Mouse (Mus musculus): ENCODE results near the gene Arl4c. TPM values are rescaled to one million over a fixed set of nuclear protein-coding genes. Genes with fewer than 3 reads are reported as not detected.

Gene Arl4c
- polyA plus RNA-seq, 1 experiment from 2014 or later, result 6.7 TPM

DNA sequence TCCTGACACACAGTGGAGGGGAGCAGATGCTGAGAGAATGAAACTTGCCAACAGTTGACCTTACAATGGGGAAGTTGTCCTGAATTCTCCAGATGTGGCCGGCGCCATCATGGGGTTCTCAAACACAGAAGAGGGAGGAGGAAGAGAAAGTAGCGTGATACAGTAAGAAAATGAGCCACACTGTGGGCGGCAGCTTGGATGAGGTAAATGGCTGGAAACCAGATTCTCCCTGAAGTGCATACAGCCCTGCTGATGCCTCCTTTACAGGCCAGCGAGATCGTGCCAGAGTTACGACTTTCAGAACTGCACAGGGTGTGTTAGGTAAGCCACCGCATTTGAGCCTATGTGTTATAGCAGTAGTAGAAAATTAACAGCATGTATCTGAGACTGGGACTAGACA lies 49.3 kb downstream of the Arl4c start:
- H3K9ac ChIP-seq (replicated peaks; ENCODE audit: low read length), result no peak overlapping the region
- H3K27ac ChIP-seq (replicated peaks; ENCODE audit: low read depth, low read length), result no peak overlapping the region
- ATAC-seq (replicated peaks; ENCODE audit: insufficient number of reproducible peaks, low FRiP score, low TSS enrichment, low read depth) (no peak), DNase-seq (ENCODE audit: low spot score) (no peak)
- H3K4me3 ChIP-seq (ENCODE audit: low read depth, low read length), result no peak overlapping the region
- no peaks in the 10 kb centered on the region for H3K4me1 ChIP-seq (ENCODE audit: control insufficient read depth, insufficient read depth, low read length)
- H3K4me2 ChIP-seq (ENCODE audit: low read depth, low read length), result no peak overlapping the region
- WGBS, result 90% methylated on average over 8 of the region's 8 CpGs
- H3K27me3 ChIP-seq (ENCODE audit: control insufficient read depth, insufficient read depth, low read length), result no peaks in the 10 kb centered on the region
- no peaks in the 10 kb centered on the region for H3K9me3 ChIP-seq (replicated peaks; ENCODE audit: control insufficient read depth, low read length)
- no peaks in the 10 kb centered on the region for H3K36me3 ChIP-seq (replicated peaks; ENCODE audit: control insufficient read depth, insufficient read depth, low read depth, low read length)

GRCm38 (mm10) chr1:88651668-88652067 lies 50.4 kb downstream of the Arl4c start:
- H3K9me3 ChIP-seq (replicated peaks; ENCODE audit: control insufficient read depth, low read length), result no peaks in the 10 kb centered on the region
- DNase-seq (ENCODE audit: low spot score), result no peak

DNA sequence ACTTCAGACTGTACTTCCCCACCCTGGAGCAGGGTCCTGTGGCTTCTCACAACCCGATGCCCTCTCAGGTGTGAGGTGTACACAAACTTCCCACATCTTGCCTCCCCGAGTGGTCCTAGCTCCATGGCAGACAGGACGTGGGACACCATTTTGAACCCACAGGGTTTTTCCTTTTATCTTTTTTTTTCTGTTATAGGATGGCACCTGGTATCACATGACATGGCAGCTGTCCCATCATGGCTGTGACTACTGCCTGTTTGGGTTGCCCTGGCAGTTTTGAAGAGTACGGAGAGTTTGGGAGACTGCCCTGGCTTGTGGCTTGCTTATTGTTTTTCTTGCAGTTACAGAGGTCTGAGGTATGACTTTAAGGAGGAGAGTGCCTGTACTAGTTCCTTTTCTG lies 53.3 kb downstream of the Arl4c start:
- no peaks in the 10 kb centered on the region for H3K9me3 ChIP-seq (replicated peaks; ENCODE audit: control insufficient read depth, low read length)
- no peaks in the 10 kb centered on the region for H3K4me1 ChIP-seq (ENCODE audit: control insufficient read depth, insufficient read depth, low read length)
- H3K4me3 ChIP-seq (ENCODE audit: low read depth, low read length), result no peak overlapping the region
- DNase-seq (ENCODE audit: low spot score), result no peak
- H3K27ac ChIP-seq (replicated peaks; ENCODE audit: low read depth, low read length), result no peak overlapping the region
- H3K36me3 ChIP-seq (replicated peaks; ENCODE audit: control insufficient read depth, insufficient read depth, low read depth, low read length), result no peaks in the 10 kb centered on the region
- no peak overlapping the region for H3K4me2 ChIP-seq (ENCODE audit: low read depth, low read length)
- H3K27me3 ChIP-seq (ENCODE audit: control insufficient read depth, insufficient read depth, low read length), result no peaks in the 10 kb centered on the region
- H3K9ac ChIP-seq (replicated peaks; ENCODE audit: low read length), result no peak overlapping the region
- 87% methylated on average over 4 of the region's 4 CpGs for whole genome bisulfite sequencing
- ATAC-seq (replicated peaks; ENCODE audit: insufficient number of reproducible peaks, low FRiP score, low TSS enrichment, low read depth), result no peak

More at GRCm38 (mm10) chr1:88651668-88652067, 50.4 kb downstream of the Arl4c start:
- H3K27ac ChIP-seq (replicated peaks; ENCODE audit: low read depth, low read length), result no peak overlapping the region
- no peak overlapping the region for H3K9ac ChIP-seq (replicated peaks; ENCODE audit: low read length)
- no peaks in the 10 kb centered on the region for H3K27me3 ChIP-seq (ENCODE audit: control insufficient read depth, insufficient read depth, low read length)
- no peak overlapping the region for H3K4me3 ChIP-seq (ENCODE audit: low read depth, low read length)
- no peaks in the 10 kb centered on the region for H3K36me3 ChIP-seq (replicated peaks; ENCODE audit: control insufficient read depth, insufficient read depth, low read depth, low read length)
- no peak overlapping the region for H3K4me2 ChIP-seq (ENCODE audit: low read depth, low read length)
- no peak for ATAC-seq (replicated peaks; ENCODE audit: insufficient number of reproducible peaks, low FRiP score, low TSS enrichment, low read depth)
- H3K4me1 ChIP-seq (ENCODE audit: control insufficient read depth, insufficient read depth, low read length), result no peaks in the 10 kb centered on the region
- WGBS, result 76% methylated on average over 9 of the region's 9 CpGs

GRCm38 (mm10) chr1:88645599-88646119 lies 56.4 kb downstream of the Arl4c start:
- Histone ChIP-seq H3K9me3 (replicated peaks; ENCODE audit: control insufficient read depth, low read length) (no peaks in the 10 kb centered on the region), H3K4me2 (ENCODE audit: low read depth, low read length) (no peak overlapping the region), H3K36me3 (replicated peaks; ENCODE audit: control insufficient read depth, insufficient read depth, low read depth, low read length) (no peaks in the 10 kb centered on the region), H3K27ac (replicated peaks; ENCODE audit: low read depth, low read length) (no peak overlapping the region), H3K4me1 (ENCODE audit: control insufficient read depth, insufficient read depth, low read length) (no peaks in the 10 kb centered on the region), H3K4me3 (ENCODE audit: low read depth, low read length) (no peak overlapping the region), H3K27me3 (ENCODE audit: control insufficient read depth, insufficient read depth, low read length) (no peaks in the 10 kb centered on the region), H3K9ac (replicated peaks; ENCODE audit: low read length) (no peak overlapping the region)
- DNase-seq (ENCODE audit: low spot score), result no peak
- ATAC-seq (replicated peaks; ENCODE audit: insufficient number of reproducible peaks, low FRiP score, low TSS enrichment, low read depth), result no peak
- 66% methylated on average over 3 of the region's 3 CpGs for WGBS

DNA sequence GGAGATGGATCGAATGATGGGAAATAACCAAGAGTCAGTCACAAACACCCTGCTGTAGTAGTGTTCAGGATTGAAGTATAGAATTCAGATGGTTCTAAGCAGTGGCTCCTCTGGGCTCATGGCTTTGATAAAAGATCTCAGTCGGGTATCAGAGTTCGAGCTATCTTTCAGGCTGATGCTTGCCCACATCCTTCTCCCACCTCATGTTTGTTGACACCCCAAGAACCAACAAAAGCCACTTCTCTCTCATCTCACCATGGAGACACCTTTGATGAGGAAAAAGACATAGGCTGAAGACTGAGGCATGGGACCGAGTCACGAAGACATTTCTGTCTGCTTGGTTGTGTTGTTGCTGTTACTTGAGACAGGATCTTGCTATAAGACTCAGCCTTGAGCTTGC lies 57.6 kb downstream of the Arl4c start:
- H3K4me2 ChIP-seq (ENCODE audit: low read depth, low read length), result no peak overlapping the region
- DNase-seq (ENCODE audit: low spot score) (no peak), ATAC-seq (replicated peaks; ENCODE audit: insufficient number of reproducible peaks, low FRiP score, low TSS enrichment, low read depth) (no peak)
- H3K4me1 ChIP-seq (ENCODE audit: control insufficient read depth, insufficient read depth, low read length), result peaks cover 3% of the 10 kb centered on the region
- no peak overlapping the region for H3K4me3 ChIP-seq (ENCODE audit: low read depth, low read length)
- no peaks in the 10 kb centered on the region for H3K36me3 ChIP-seq (replicated peaks; ENCODE audit: control insufficient read depth, insufficient read depth, low read depth, low read length)
- H3K27ac ChIP-seq (replicated peaks; ENCODE audit: low read depth, low read length), result no peak overlapping the region
- H3K9me3 ChIP-seq (replicated peaks; ENCODE audit: control insufficient read depth, low read length), result no peaks in the 10 kb centered on the region
- H3K9ac ChIP-seq (replicated peaks; ENCODE audit: low read length), result no peak overlapping the region
- 85% methylated on average over 5 of the region's 5 CpGs for WGBS
- H3K27me3 ChIP-seq (ENCODE audit: control insufficient read depth, insufficient read depth, low read length), result no peaks in the 10 kb centered on the region

- Histone ChIP-seq H3K36me3 (replicated peaks; ENCODE audit: control insufficient read depth, insufficient read depth, low read depth, low read length) (no peaks in the 10 kb centered on the region), H3K9ac (replicated peaks; ENCODE audit: low read length) (no peak overlapping the region), H3K4me1 (ENCODE audit: control insufficient read depth, insufficient read depth, low read length) (peaks cover 3% of the 10 kb centered on the region), H3K9me3 (replicated peaks; ENCODE audit: control insufficient read depth, low read length) (no peaks in the 10 kb centered on the region), H3K4me2 (ENCODE audit: low read depth, low read length) (no peak overlapping the region), H3K27me3 (ENCODE audit: control insufficient read depth, insufficient read depth, low read length) (no peaks in the 10 kb centered on the region), H3K4me3 (ENCODE audit: low read depth, low read length) (no peak overlapping the region), H3K27ac (replicated peaks; ENCODE audit: low read depth, low read length) (no peak overlapping the region)
- WGBS, result 76% methylated on average over 5 of the region's 5 CpGs
- DNase-seq (ENCODE audit: low spot score) (no peak), ATAC-seq (replicated peaks; ENCODE audit: insufficient number of reproducible peaks, low FRiP score, low TSS enrichment, low read depth) (no peak)
Observed at GRCm38 (mm10) chr1:88643181-88643823, 58.7 kb downstream of the Arl4c start.

DNA sequence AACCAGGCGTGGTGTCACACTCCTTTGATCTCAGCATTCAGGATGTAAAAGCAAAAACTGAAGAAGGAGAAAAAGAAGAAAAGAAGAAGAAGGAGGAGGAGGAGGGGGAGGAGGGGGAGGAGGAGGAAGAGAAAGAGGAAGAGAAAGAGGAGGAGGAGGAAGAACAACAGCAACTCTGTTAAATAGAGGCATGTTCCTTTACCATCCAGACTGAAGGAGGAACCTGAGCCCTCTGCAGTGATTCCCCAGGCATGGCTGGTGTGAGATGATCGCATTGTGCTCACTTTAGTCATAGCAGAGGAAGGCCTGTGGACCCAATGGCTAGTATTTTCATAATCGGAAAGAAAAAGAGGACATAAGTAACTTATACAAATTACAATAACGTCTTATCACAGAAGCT lies 59.3 kb downstream of the Arl4c start:
- Histone ChIP-seq H3K9me3 (replicated peaks; ENCODE audit: control insufficient read depth, low read length) (no peaks in the 10 kb centered on the region), H3K27me3 (ENCODE audit: control insufficient read depth, insufficient read depth, low read length) (no peaks in the 10 kb centered on the region), H3K4me1 (ENCODE audit: control insufficient read depth, insufficient read depth, low read length) (peaks cover 3% of the 10 kb centered on the region), H3K4me3 (ENCODE audit: low read depth, low read length) (no peak overlapping the region), H3K4me2 (ENCODE audit: low read depth, low read length) (no peak overlapping the region), H3K27ac (replicated peaks; ENCODE audit: low read depth, low read length) (no peak overlapping the region), H3K9ac (replicated peaks; ENCODE audit: low read length) (no peak overlapping the region), H3K36me3 (replicated peaks; ENCODE audit: control insufficient read depth, insufficient read depth, low read depth, low read length) (no peaks in the 10 kb centered on the region)
- no peak for ATAC-seq (replicated peaks; ENCODE audit: insufficient number of reproducible peaks, low FRiP score, low TSS enrichment, low read depth)
- DNase-seq (ENCODE audit: low spot score), result no peak
- 89% methylated on average over 4 of the region's 4 CpGs for WGBS

DNA sequence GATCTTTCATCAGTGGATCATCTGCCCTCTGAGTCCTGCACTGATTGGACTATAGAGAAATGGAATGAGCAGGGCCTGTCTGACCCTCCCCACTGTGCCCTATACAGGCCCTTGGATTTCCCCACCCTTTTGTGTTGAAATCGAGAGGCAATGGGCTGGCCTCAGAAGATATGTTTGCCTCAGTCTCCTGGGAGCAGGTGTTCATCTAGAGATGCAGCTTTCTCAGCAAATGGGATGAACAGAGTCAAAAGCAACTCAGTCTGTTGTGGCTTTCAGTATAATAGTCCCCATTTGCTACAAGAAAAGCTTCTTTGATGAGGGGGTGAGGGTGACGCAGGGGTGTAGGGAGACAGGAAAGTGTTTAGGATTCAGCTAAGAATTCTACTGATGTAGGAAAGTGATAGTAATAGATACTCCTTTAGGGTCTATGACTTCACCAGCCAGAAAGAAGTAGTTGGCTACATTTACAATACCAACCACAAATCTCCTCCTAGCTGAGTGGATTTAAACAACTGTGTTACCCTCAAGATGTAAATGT lies 60.3 kb downstream of the Arl4c start:
- no peaks in the 10 kb centered on the region for H3K36me3 ChIP-seq (replicated peaks; ENCODE audit: control insufficient read depth, insufficient read depth, low read depth, low read length)
- WGBS, result 75% methylated on average over 2 of the region's 2 CpGs
- H3K27ac ChIP-seq (replicated peaks; ENCODE audit: low read depth, low read length), result no peak overlapping the region
- no peaks in the 10 kb centered on the region for H3K9me3 ChIP-seq (replicated peaks; ENCODE audit: control insufficient read depth, low read length)
- no peak overlapping the region for H3K9ac ChIP-seq (replicated peaks; ENCODE audit: low read length)
- H3K4me2 ChIP-seq (ENCODE audit: low read depth, low read length), result no peak overlapping the region
- H3K27me3 ChIP-seq (ENCODE audit: control insufficient read depth, insufficient read depth, low read length), result no peaks in the 10 kb centered on the region
- DNase-seq (ENCODE audit: low spot score), result no peak
- H3K4me3 ChIP-seq (ENCODE audit: low read depth, low read length), result no peak overlapping the region
- H3K4me1 ChIP-seq (ENCODE audit: control insufficient read depth, insufficient read depth, low read length), result peaks cover 3% of the 10 kb centered on the region
- ATAC-seq (replicated peaks; ENCODE audit: insufficient number of reproducible peaks, low FRiP score, low TSS enrichment, low read depth), result no peak
